Mouse (Mus musculus) ovary, postnatal 14 days (tissue): ENCODE results near the gene Calcrl.

Source experiments
- DNase-seq: peaks from one replicate; pipeline ENCODE4 v3.0.0; 2022; ENCODE audit warnings: low spot score

Gene Calcrl

DNA sequence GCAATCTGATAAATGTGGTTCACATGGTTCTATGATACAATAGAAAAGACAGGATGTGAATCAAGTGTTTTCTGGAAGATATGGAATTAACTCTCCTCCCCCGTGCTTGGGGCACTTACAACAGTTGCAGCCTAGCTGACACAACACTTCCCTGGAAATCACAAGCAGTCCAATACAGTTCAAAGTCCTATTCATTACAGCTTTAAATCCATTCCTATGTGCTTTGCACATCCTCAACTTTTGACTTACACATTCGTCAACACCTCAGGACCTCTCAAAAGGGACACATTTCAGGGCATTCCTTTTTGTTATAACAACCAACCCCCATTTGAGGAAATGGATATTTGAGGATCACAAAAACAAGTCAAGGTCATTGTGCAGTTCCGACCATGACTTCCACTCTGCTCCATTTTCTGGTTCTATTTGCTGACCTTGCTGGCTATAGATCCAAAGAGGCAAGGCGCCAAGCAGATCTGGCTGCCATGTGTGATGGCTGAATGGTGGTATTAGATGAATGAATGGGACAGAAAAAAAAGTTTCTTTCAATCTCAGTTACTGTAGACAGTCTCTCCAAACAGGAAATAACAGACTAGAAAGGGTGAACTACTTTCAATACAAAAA is 108.9 kb downstream of the Calcrl start:
- no peak for DNase-seq

DNA sequence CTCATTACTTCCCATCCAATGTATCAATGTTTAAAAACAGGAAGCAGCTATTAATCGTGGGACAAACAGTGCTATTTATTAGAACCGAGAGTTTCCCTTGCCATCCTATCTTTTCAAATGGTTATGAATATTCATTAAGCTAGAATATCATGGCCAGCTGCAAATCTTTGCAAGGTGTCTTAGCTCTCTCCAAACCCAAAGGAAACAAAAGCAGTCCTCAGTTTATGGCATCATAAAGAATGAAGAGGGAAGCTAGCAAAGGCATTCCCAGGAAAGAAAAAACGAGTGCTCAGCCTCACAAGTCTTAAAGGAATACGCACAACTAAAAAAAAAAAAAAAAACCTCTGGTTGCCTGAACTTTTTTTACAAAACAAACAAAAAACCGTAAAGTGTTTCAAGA is 128.7 kb downstream of the Calcrl start:
- no peak for DNase-seq

DNA sequence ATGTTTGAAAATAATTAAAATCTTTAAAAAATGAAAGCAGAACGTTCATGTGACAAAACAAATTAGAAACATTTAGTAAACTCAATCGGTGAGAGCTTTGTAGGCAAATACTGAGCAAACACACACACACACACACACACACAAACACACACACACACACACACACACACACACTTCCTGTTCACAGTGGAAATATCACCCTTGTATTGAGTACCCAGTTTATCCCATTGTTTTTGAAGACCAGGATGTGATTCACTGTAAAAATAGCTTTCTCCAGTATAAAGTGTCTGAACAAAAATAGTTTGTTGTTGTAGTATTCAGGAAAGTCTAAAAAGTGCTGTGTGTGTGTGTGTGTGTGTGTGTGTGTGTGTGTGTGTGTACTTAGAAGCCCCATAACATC is 130.1 kb downstream of the Calcrl start:
- DNase-seq = no peak

DNA sequence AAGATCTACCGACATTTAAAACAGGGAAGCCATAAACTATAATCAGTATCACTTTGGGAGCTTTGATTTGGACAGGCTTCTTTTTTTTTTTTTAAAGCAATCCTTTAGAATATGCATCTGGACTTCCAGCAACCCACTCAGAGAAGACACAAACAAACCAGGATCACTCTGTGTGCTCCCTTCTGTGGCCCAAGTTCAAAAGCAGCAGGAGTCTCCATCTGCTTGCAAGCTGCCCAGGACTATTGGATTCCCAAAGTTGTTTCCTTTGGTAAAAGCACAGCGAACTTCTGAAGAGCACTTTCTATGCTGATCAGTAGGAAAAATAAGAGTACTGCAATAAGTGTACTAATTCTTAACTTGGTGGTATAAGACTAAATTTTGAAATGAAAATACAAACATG is 130.6 kb downstream of the Calcrl start:
- no peak for DNase-seq

DNA sequence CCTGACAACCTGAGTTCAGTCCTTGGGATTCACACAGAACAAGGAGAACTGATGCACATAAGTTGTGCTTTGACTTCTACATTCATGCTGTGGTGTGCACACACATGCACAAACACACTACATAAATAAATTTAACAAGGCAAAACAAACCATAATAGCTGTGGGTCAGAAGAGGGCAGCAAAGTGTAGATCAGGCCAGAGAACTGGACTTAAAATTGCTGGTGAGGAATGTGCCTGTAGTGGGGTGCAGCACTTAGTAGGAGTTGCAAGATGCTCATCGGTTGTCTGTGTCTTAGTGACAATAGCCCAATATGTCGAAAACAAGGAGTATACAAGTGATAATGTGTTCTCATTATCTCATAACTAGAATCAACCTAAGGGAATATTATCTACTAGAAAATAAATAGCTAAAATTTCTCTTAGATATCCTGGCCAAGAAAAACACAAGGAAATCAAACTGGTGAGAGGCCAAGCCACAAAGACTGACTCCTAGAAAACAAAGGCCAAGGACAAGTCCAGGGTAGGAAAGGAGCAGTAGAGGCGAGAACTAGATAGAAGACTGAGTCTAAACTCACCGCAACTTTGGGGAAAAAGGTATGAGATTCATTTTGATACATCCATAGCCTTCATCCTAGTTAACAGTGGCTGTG is 132.7 kb downstream of the Calcrl start:
- no peak for DNase-seq

DNA sequence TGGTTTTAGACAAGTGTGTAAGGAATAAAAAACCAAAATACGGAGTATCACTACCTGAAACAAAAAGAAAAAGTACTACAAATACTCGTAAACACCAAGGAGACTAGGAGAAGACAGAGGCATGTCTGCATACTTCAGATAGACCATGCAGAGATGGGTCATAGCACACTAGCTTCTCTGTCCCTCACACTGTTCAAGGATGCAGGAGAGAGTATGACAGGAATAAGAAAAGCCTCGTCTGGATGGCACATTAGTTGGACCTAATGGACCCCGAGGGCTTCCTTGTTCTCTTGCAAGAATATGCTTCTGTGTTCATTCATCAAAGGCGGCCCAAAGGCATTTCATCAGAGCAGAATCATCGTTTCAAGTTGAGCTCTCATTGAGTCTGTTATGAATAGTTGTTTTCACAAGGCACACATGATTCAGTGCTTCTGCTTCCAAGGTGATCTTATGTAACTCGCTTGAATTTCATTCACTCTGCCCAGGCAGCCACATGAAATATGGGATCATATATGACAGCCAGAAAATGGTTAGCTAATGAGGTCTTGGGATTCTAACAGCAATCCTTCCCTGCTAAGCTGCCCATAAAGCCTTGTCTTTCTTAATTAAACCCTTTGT is 136.2 kb downstream of the Calcrl start:
- DNase-seq = no peak
